Mouse (Mus musculus) retina, embryonic 14.5 days (tissue): ENCODE measurements around the gene Pfdn2.

Experiments
- DNase-seq: peaks from one replicate; pipeline ENCODE4 v3.0.0-alpha.2; 2015; ENCODE audit warnings: low spot score

Pfdn2 gene

GRCm38 (mm10) chr1:171355812-171356340 lies 10.4 kb downstream of the Pfdn2 start:
- no peak for DNase-seq

- no peak for DNase-seq
Measured at GRCm38 (mm10) chr1:171356814-171357213, 11.3 kb downstream of the Pfdn2 start.

GRCm38 (mm10) chr1:171358421-171358820 lies 13.0 kb downstream of the Pfdn2 start:
- DNase-seq = peak; percentile 64

GRCm38 (mm10) chr1:171360253-171360652 lies 14.8 kb downstream of the Pfdn2 start:
- DNase-seq = no peak

- DNase-seq = peak; percentile 88
Measured at GRCm38 (mm10) chr1:171360656-171361055, 15.2 kb downstream of the Pfdn2 start, which contains the start of gene Klhdc9. Gene Klhdc9 (minus strand): TSS chr1:171360798.

- DNase-seq = peak; percentile 90
Measured at GRCm38 (mm10) chr1:171361106-171362103, 15.9 kb downstream of the Pfdn2 start.

- DNase-seq = no peak
Measured at GRCm38 (mm10) chr1:171365934-171366333, 20.5 kb downstream of the Pfdn2 start.

- no peak for DNase-seq
Measured at GRCm38 (mm10) chr1:171369845-171370556, 24.5 kb downstream of the Pfdn2 start, which contains the start of gene Nectin4. Gene Nectin4 (plus strand): TSS chr1:171370099.

GRCm38 (mm10) chr1:171372880-171373279 lies 27.4 kb downstream of the Pfdn2 start:
- no peak for DNase-seq

- DNase-seq = no peak
Measured at GRCm38 (mm10) chr1:171373946-171374345, 28.5 kb downstream of the Pfdn2 start.

- DNase-seq = no peak
Measured at GRCm38 (mm10) chr1:171375646-171376097, 30.2 kb downstream of the Pfdn2 start.

GRCm38 (mm10) chr1:171378298-171378697 lies 32.8 kb downstream of the Pfdn2 start:
- DNase-seq = no peak

- DNase-seq = peak; percentile 83
Measured at GRCm38 (mm10) chr1:171379935-171380599, 34.6 kb downstream of the Pfdn2 start.

- no peak for DNase-seq
Measured at GRCm38 (mm10) chr1:171382096-171382620, 36.7 kb downstream of the Pfdn2 start.

GRCm38 (mm10) chr1:171384361-171384760 lies 38.9 kb downstream of the Pfdn2 start:
- DNase-seq = no peak

- DNase-seq = peak; percentile 26
Measured at GRCm38 (mm10) chr1:171385171-171385570, 39.7 kb downstream of the Pfdn2 start.

GRCm38 (mm10) chr1:171387099-171387498 lies 41.6 kb downstream of the Pfdn2 start:
- peak; percentile 69 for DNase-seq

GRCm38 (mm10) chr1:171388376-171389102 lies 43.1 kb downstream of the Pfdn2 start, which contains the start of gene Arhgap30:
Gene Arhgap30 (plus strand): TSS chr1:171388954.
- no peak for DNase-seq

GRCm38 (mm10) chr1:171390101-171390500 lies 44.6 kb downstream of the Pfdn2 start:
- no peak for DNase-seq

- no peak for DNase-seq
Measured at GRCm38 (mm10) chr1:171401821-171402220, 56.4 kb downstream of the Pfdn2 start.

- DNase-seq = no peak
Measured at GRCm38 (mm10) chr1:171402991-171403390, 57.5 kb downstream of the Pfdn2 start.
